Mouse (Mus musculus) natural killer cell, adult 2 months (primary cell): ENCODE data around the gene Dstyk.

Experiments
- DNase-seq, 2 experiments: peaks; one replicate each; pipeline ENCODE4 v3.0.0; 2022; ENCODE audit warnings: low spot score in 2 of 2

Dstyk gene

GRCm38 (mm10) chr1:132512106-132512505 lies 94.8 kb downstream of the Dstyk start:
- DNase-seq: no peak

GRCm38 (mm10) chr1:132515339-132515738 lies 98.0 kb downstream of the Dstyk start:
- DNase-seq: no peak
